Mouse (Mus musculus) common myeloid progenitor, adult 5-6 weeks (primary cell): ENCODE measurements at regions not wholly inside any gene's neighbourhood (a gene's known extent, or its start where the extent isn't known, plus 50 kb on each side); places are given as distances from the start of the nearest gene placed in this dataset.

Experiments
- ATAC-seq: replicated peaks from 2 replicates; pipeline ENCODE4 v1.8.0; 2016; ENCODE audit warnings: low read depth, mild to moderate bottlenecking, moderate TSS enrichment, inconsistent platforms; ENCODE audit not compliant: poor library complexity, severe bottlenecking

- no peak for ATAC-seq
Observed at GRCm38 (mm10) chr8:88417307-88418095, 55.5 kb upstream of the Brd7 start.

GRCm38 (mm10) chr8:88423264-88423663 is 61.3 kb upstream of the Brd7 start:
- ATAC-seq, result no peak

DNA sequence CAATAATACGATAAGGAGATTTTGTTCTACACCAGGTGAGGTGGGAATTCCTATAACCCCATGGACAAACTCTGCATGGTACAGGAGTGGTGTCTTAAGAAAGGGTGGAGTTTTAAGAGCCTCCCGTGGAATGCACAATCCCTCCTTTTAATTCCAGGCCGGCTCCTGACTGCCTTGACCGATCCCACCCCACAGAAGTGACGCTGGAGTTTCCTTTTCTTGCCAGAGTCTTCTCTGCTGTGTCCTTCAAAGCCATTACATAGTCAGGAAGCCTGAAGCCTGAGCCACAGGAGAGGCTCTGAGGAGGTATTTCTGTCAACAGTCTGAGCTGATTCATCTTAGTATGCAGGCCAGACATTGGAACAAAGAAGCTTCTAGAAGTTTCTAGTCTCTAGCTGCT is 66.6 kb upstream of the Brd7 start:
- no peak for ATAC-seq

GRCm38 (mm10) chr8:88431389-88431788 is 69.4 kb upstream of the Brd7 start:
- ATAC-seq, result no peak

DNA sequence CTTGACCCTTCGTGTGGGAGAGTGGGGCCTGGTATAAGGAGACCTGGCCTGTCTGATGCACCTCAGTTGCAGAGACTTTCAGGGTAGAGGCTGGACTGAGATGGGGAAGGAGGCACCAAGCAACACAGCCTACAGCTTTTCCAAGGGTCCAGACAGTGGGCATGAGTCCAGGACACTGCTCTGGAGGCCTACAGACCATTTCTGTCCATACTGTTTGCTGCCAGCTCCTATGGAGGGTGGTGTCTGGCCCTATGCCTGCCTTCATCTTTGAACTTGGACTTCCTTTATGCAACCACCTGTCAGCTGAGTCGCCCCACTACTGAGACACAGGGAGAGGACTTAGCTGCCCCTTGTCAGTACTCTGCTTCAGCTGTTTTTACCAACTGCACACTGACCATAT is 73.7 kb upstream of the Brd7 start:
- no peak for ATAC-seq

- no peak for ATAC-seq
Observed at GRCm38 (mm10) chr8:88440219-88440618, 78.2 kb upstream of the Brd7 start.

DNA sequence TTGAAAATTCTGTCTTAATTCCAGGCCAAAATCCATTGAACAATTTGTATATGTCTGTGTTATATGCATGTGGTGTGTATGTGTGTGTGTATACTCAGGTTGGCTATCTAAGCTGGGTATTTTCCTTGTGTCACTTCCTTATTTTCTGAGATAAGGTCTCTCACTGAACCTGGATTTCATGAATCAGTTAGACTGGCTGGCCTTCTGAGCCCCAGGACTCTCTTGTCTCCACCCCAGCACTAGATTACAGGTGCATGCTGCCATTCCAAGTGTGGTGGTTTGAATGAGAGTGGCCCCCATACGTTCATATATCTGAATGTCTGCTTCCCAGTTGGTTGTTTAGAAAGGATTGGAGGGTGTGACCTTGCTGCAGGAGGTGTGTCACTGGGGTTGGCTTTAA is 77.8 kb upstream of the Nkd1 start:
- no peak for ATAC-seq

GRCm38 (mm10) chr8:88447406-88447805 is 73.7 kb upstream of the Nkd1 start:
- ATAC-seq, result no peak

DNA sequence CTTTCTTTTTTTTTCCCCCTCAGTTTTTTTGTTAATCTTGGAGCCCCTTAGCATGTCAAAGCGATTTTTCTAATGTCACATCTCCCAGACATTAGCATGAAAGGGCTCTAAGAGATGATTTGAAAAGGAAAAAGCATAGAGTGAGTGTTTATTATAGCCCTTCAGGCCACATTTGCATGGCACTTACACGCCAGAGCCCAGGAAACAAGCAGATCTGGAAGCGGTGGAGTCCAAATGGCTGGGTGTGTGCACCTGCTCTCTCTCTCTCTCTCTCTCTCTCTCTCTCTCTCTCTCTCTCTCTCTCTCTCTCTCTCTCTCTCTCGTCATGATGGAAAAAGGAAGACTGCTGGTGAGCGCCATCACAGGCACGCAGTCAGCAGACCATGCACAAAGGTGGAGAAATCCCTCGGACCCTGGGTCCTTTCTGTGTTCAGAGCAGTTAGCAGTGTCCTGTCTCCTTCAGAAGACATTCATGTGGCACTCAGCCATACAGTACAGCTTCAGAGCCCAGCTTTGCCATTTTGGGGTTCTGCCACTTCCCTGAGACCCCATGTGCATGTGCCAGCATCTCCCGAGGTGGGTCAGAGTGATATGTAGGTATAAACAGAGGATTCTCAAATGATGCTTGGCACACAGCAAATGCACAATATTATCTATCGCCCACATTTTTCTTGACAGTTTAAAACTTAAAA is 73.2 kb upstream of the Nkd1 start:
- ATAC-seq, result no peak

DNA sequence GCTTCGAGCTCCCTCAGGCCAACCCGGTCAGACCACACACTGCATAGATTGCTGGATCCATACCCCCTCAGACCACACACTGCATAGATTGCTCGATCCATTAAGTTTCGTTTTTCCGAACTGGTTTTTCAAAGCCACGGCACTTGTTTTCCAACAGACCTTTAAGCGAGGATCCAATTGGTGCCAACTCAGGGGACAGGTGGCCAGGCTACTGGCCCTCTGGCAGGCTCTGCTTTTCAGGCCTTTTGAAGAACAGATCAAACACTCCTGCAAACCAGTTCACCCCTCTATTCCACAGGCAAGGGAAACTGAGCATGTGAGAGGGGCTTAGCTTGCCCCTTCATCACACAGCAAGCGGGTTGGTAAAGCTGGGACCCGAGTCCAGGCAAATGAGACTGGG is 72.2 kb upstream of the Nkd1 start:
- ATAC-seq, result no peak

DNA sequence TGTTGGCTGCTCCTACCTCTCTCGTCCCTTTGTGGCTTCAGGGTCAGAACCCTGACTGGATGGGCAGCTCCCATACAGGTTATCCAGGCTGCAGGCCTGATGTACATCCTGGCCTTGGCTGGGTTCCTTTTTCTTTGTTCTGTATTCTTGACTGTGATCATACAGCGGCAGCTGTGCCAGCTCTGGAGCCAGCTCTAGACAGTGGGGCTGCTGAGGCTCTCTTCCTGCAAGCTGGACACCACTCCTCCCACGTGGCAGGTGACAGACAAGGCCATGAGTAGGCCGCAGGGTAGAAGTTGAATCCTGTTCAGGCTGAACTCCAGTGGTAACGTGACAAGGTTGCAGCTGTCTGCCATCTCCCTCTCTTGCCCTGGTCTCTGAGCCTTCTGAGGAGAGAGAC is 71.6 kb upstream of the Nkd1 start:
- ATAC-seq, result no peak

GRCm38 (mm10) chr8:88450864-88451657 is 70.1 kb upstream of the Nkd1 start:
- ATAC-seq, result peak; percentile 84

DNA sequence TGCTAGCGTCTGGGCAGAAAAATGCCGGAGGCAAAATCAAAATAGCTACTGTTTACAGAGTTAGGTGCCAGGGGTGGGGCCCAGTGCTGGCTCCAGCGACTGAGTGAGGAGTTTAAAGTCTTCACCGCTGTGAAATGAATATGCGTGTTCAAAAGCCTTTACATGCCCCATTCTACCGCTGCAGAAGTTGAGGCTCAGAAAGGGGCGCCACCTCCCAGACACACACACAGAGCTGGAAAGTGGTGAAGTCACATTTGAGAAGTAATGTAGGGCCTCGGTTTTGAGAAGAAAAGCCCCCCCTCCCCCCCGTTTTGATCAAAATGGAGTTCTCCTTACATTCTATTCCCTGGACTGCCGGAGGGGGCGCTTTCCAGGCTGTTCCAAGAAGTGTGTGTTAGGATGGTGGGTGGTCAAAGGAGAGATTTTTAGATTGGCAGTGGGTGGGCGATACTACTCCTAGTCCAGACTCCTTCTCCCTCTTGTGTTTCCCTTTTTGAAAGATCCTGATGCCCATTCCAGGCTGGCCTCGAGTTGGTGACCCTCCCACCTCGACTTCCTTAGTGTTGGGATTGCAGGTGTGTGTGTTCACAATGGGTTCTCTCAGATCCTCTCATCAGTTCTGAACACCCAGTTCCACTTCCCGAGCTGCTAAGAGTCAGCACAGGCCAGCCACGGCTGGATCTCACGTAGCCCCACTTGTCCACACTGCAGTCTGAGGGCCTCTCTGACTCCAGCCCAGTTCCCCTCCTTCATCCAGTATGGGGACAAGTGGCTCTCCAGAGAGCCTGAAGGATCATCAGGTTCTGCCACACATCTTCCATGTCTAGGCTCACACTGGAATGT is 69.3 kb upstream of the Nkd1 start:
- ATAC-seq, result no peak

DNA sequence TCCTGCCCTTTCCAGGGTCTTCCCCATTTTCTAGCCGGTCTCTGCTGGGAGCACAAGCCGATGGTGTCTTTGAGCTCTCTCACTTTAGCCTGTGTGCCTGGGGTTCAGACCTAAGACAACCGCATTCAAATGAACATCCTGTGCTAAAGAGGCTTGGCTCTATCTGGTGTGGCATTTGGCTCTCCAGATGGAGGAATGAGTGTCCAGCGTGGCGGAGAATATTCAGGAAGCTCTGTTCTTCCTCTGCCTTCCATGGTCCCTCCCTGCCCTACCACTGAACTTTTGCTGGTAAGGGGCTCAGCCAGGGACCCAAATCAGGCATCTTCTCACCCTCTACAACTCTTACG is 68.7 kb upstream of the Nkd1 start:
- no peak for ATAC-seq

GRCm38 (mm10) chr8:88454048-88454696 is 67.0 kb upstream of the Nkd1 start:
- peak; percentile 31; the same call in 1 of the 2 replicates for ATAC-seq

GRCm38 (mm10) chr8:88454906-88455305 is 66.2 kb upstream of the Nkd1 start:
- ATAC-seq, result no peak

DNA sequence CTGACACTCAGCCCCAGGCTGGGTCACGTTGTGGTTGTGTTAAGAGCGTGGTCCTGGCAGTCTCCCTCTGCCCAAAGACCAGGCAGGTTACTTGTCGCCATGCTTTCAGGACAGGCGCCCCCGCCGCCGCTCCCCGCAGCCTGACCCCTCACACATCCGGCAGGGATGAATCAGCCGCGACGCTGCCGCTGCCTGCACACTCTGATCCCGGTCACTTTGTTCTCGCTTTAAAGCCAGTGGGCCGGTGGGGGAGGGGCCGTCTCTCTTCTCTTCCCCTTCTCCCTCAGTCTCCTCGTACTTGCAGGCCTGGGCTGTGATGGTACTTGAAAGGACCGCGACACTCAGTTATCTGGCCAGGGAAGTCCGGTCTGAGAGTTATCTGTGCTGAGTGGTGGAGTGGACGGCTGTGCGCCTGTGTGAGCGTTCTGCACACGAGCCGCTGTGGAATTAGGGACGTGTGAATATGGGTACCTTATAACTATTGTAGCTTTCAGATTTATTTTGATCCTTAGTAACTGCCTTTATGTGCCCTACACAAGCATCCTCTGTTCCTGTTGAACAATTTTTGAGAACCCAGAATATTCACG is 65.6 kb upstream of the Nkd1 start:
- 0 out of 2 replicates have a peak, but pooled peaks have one; percentile 7 for ATAC-seq

GRCm38 (mm10) chr8:88459197-88459596 is 62.0 kb upstream of the Nkd1 start:
- no peak for ATAC-seq

DNA sequence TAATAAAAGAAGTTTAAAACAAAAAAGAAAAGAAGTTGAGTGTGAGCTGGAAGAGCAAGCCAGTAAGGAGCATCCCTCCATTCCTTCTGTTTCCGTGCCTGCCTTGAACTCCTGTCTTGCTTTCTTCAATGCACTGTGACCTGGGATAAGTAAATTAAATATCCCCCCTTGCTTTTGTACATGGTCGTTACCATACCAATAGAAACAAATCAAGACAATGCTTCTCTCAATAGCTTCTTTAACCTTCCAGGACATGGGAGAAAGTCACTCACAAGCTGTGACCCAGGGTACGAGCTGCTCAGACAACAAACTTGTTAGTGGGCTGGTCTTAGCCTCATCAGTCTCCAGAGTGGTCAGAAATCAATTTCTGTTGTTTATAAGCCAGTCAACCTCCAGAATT is 53.4 kb upstream of the Nkd1 start:
- no peak for ATAC-seq
